Mouse (Mus musculus) small intestine, adult 2 months (tissue): Measurements from ENCODE around the gene Cemip2.

ENCODE experiments used
- CTCF ChIP-seq: fragments of 200-500 bp; IDR thresholded peaks from 2 replicates; pipeline ENCODE4 v1.5.1; 2012; ENCODE audit warnings: low read depth, mild to moderate bottlenecking, control low read depth, inconsistent platforms, low read length, moderate library complexity, mixed read lengths; ENCODE audit not compliant: insufficient replicate concordance, insufficient read length; ENCODE audit errors: extremely low read depth
- POLR2A ChIP-seq: fragments of 200-500 bp; IDR thresholded peaks from 2 replicates; pipeline ENCODE4 v1.6.1; 2012; ENCODE audit warnings: low read depth, mild to moderate bottlenecking, control low read depth, inconsistent platforms, low read length, moderate library complexity

DNA sequence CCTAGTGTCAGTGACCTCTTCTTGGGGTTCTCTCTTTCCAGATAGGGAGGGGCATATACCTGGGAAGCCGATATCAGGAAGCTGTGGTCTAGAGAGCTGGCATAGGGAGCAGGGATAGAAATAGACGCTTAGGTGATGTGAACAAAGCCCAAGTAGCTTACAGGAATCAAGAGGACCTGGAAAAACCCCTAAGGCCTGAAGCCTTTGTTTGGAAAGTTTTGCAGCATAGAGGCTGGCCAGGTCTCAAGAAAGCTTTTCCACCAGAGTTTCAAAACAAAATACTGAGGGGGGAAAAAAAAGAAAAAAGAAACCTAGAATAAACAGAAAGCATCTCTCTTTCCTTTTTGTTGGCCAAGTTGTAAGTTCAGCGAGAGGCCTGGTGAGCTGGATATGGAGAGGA is 104.9 kb downstream of the Cemip2 start:
- no peak for TF ChIP-seq CTCF
- no peak for TF ChIP-seq POLR2A
